Mouse (Mus musculus) lung, embryonic 14.5 days (tissue): ENCODE measurements around the gene Pold4. TPM values are rescaled to one million over a fixed set of nuclear protein-coding genes. Genes with fewer than 3 reads are reported as not detected.
A peak's percentile ranks its signal among the peaks of the same experiment; 100 is the strongest.

Experiments
- ATAC-seq: fragments of 200-750 bp; cut with Nextera tagmentation; 2 replicates; pipeline ENCODE4 v1.8.0; 2017; ENCODE audit warnings: mild to moderate bottlenecking, moderate TSS enrichment, moderate library complexity; ENCODE audit not compliant: insufficient read depth
- DNase-seq: peaks from one replicate; pipeline ENCODE4 v3.0.0-alpha.2; 2015
- H3K27ac ChIP-seq: fragments of 300-500 bp; sonication (generic); 2 replicates; pipeline ENCODE4 v1.5.1; 2014; ENCODE audit warnings: low read depth, mild to moderate bottlenecking, moderate library complexity
- H3K27me3 ChIP-seq: fragments of 300-500 bp; sonication (generic); 2 replicates; pipeline ENCODE4 v1.6.1; 2014; ENCODE audit warnings: low read length, control low read depth; ENCODE audit not compliant: insufficient read depth
- H3K36me3 ChIP-seq: fragments of 300-500 bp; sonication (generic); 2 replicates; pipeline ENCODE4 v1.6.1; 2014; ENCODE audit warnings: control low read depth; ENCODE audit not compliant: insufficient read depth
- H3K4me1 ChIP-seq: fragments of 300-500 bp; sonication (generic); 2 replicates; pipeline ENCODE4 v1.6.1; 2014; ENCODE audit warnings: antibody characterized with exemption, control low read depth; ENCODE audit not compliant: insufficient read depth
- H3K4me2 ChIP-seq: fragments of 300-500 bp; sonication (generic); 2 replicates; pipeline ENCODE4 v1.6.1; 2014; ENCODE audit warnings: mild to moderate bottlenecking
- H3K4me3 ChIP-seq: fragments of 300-500 bp; sonication (generic); 2 replicates; pipeline ENCODE4 v1.5.1; 2014; ENCODE audit warnings: low read depth, low read length
- H3K9ac ChIP-seq: fragments of 300-500 bp; sonication (generic); 2 replicates; pipeline ENCODE4 v1.6.1; 2014
- H3K9me3 ChIP-seq: fragments of 300-500 bp; sonication (generic); 2 replicates; pipeline ENCODE4 v1.6.1; 2016; ENCODE audit warnings: low read depth, low read length, control low read depth
- CTCF ChIP-seq: IDR thresholded peaks from 2 replicates; pipeline ENCODE4 v1.5.1; 2016; ENCODE audit warnings: antibody characterized with exemption, low read depth
- WGBS: fragments of 180-500 bp; shearing (Covaris S2); extraction: QIAGEN DNeasy Blood & Tissue Kit; methylation state at CpG from one replicate; pipeline ENCODE4 v1.1.7; 2014; 5-methylcytosine and 5-hydroxymethylcytosine counted together
- polyA plus RNA-seq: library from polyadenylated mRNA; unstranded; fragments of >200 nt; fragmentation: Nextera tagmentation; extraction: Ambion mirVana; gene quantifications from 2 replicates; pipeline ENCODE4 v1.2.1, GENCODE M21; 2014

Pold4 gene
- polyA plus RNA-seq, 1 experiment from 2014 or later, result 22.8 TPM

DNA sequence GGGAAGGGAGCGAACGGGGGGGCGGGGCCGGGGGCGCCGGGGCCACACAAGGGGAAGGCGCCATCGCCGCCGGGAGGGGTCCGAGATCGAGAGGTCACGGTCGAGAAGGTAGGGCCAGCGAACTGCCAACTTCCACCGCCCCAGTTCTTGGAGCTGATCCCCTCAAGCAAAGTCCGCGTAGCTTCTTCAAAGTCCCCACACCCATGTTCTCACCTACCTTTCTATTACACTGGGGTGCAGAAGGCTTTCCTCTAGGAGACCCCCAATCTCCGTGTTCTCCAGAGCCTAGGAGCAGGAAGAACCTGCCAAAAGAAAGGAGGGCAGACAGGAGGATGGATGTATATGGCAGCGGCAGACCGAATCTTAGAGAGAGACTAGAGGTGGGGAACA, 16.3 kb upstream of the Pold4 start:
- WGBS, result 2% methylated on average over 21 of the region's 21 CpGs
- peaks cover 30% of the 10 kb centered on the region for H3K4me1 ChIP-seq
- ATAC-seq, result no peak

DNA sequence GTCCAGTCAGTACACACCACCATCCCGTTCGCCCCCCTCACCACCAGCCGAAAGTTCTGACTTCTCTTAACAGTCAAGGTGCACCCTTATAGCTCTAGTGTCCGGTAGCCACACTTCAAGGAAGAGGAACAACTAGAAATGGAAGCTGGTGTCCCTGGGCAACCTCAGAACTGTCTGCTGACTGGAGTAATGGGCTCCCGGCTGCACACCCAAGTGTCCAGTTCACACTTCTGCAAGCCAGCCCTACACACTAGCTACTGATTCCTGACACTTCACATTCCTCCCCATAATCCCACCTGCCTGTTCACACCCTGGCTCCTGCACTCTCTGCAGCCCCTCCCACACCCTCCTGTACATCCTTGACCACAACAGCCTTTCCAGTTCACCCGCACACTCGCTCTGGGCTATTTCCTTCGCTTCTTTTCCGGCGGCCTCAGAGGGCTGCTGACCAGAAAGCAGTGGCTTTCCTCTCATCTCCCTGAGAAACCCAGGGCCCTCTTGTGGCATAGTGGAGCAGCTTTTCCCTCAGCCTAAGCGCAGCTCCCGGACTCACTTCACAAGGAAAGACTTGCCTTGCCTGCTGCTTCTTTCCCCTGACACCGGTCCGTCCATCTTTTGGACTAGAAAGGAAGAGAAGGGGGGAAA, 15.5 kb upstream of the Pold4 start:
- DNase-seq (peak; percentile 84), ATAC-seq (peak; percentile 12; the same call in 1 of the 2 replicates)
- Histone ChIP-seq H3K9me3 (no peaks in the 10 kb centered on the region), H3K4me3 (peak overlapping the region; percentile 85), H3K4me1 (peaks cover 38% of the 10 kb centered on the region), H3K4me2 (peak overlapping the region; percentile 96), H3K27ac (peak overlapping the region; percentile 65; the same call in 1 of the 2 replicates), H3K27me3 (0 out of 2 replicates have a peak, but pooled peaks cover 6% of the 10 kb centered on the region), H3K36me3 (no peaks in the 10 kb centered on the region), H3K9ac (no peak overlapping the region)
- TF ChIP-seq CTCF, result peak; percentile 72
- WGBS, result 11% methylated on average over 14 of the region's 14 CpGs

More for the DNA sequence above, 16.3 kb upstream of the Pold4 start:
- 0 out of 2 replicates have a peak, but pooled peaks cover 6% of the 10 kb centered on the region for H3K27me3 ChIP-seq
- H3K4me2 ChIP-seq, result peak overlapping the region; percentile 96
- peak overlapping the region; percentile 89 for H3K9ac ChIP-seq
- H3K4me3 ChIP-seq, result peak overlapping the region; percentile 85
- no peaks in the 10 kb centered on the region for H3K9me3 ChIP-seq
- peak overlapping the region; percentile 88; the same call in 1 of the 2 replicates for H3K27ac ChIP-seq
- no peaks in the 10 kb centered on the region for H3K36me3 ChIP-seq
- DNase-seq, result no peak
- TF ChIP-seq CTCF, result no peak

GRCm38 (mm10) chr19:4217140-4217539, 14.6 kb upstream of the Pold4 start:
- no peak overlapping the region for H3K4me3 ChIP-seq
- ATAC-seq (peak; percentile 13; the same call in 1 of the 2 replicates), DNase-seq (peak; percentile 57)
- H3K4me2 ChIP-seq, result peak overlapping the region; percentile 96
- H3K27me3 ChIP-seq, result 0 out of 2 replicates have a peak, but pooled peaks cover 5% of the 10 kb centered on the region
- TF ChIP-seq CTCF, result no peak
- no peaks in the 10 kb centered on the region for H3K36me3 ChIP-seq
- peaks cover 47% of the 10 kb centered on the region for H3K4me1 ChIP-seq
- no peak overlapping the region for H3K27ac ChIP-seq
- 7% methylated on average over 5 of the region's 5 CpGs for WGBS
- H3K9me3 ChIP-seq, result no peaks in the 10 kb centered on the region
- H3K9ac ChIP-seq, result no peak overlapping the region

- no peak for DNase-seq
- no peak overlapping the region for H3K4me3 ChIP-seq
- ATAC-seq, result no peak
- H3K36me3 ChIP-seq, result no peaks in the 10 kb centered on the region
- H3K27me3 ChIP-seq, result 0 out of 2 replicates have a peak, but pooled peaks cover 3% of the 10 kb centered on the region
- H3K4me2 ChIP-seq, result no peak overlapping the region
- H3K27ac ChIP-seq, result no peak overlapping the region
- WGBS, result 38% methylated on average over 3 of the region's 3 CpGs
- no peak for TF ChIP-seq CTCF
- no peaks in the 10 kb centered on the region for H3K9me3 ChIP-seq
- H3K4me1 ChIP-seq, result peaks cover 48% of the 10 kb centered on the region
- H3K9ac ChIP-seq, result no peak overlapping the region
These were observed 13.8 kb upstream of the Pold4 start for GRCm38 (mm10) chr19:4217855-4218254.

GRCm38 (mm10) chr19:4218293-4218692, 13.4 kb upstream of the Pold4 start:
- Histone ChIP-seq H3K36me3 (no peaks in the 10 kb centered on the region), H3K9ac (no peak overlapping the region), H3K4me1 (peaks cover 48% of the 10 kb centered on the region), H3K27me3 (0 out of 2 replicates have a peak, but pooled peaks cover 3% of the 10 kb centered on the region), H3K4me3 (no peak overlapping the region), H3K9me3 (no peaks in the 10 kb centered on the region), H3K27ac (no peak overlapping the region), H3K4me2 (no peak overlapping the region)
- WGBS, result 78% methylated on average over 11 of the region's 11 CpGs
- no peak for TF ChIP-seq CTCF
- DNase-seq (no peak), ATAC-seq (no peak)

DNA sequence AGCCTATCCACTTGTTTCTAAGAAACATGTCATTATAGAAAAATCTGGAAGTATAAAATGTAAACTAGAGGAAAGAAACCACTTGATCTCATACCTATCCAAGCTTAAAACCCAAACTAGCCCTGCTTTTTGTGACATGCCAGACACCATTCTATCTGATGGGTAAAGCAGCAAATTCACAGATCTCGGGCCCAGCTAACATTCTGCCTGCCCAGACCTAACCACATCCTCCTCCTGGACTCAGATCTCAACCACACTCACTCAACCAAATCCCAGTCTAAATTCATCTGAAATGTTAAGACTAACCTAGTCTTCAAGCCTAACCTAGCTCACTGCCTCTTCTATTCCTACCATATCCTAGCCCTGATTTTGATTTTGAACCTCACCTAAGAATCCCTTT, 12.9 kb upstream of the Pold4 start:
- H3K4me2 ChIP-seq, result no peak overlapping the region
- peaks cover 48% of the 10 kb centered on the region for H3K4me1 ChIP-seq
- no peak overlapping the region for H3K4me3 ChIP-seq
- WGBS, result 70% methylated on average over 1 of the region's 1 CpGs
- no peaks in the 10 kb centered on the region for H3K9me3 ChIP-seq
- ATAC-seq (no peak), DNase-seq (no peak)
- H3K9ac ChIP-seq, result no peak overlapping the region
- H3K36me3 ChIP-seq, result no peaks in the 10 kb centered on the region
- TF ChIP-seq CTCF, result no peak
- no peak overlapping the region for H3K27ac ChIP-seq
- H3K27me3 ChIP-seq, result 0 out of 2 replicates have a peak, but pooled peaks cover 3% of the 10 kb centered on the region

DNA sequence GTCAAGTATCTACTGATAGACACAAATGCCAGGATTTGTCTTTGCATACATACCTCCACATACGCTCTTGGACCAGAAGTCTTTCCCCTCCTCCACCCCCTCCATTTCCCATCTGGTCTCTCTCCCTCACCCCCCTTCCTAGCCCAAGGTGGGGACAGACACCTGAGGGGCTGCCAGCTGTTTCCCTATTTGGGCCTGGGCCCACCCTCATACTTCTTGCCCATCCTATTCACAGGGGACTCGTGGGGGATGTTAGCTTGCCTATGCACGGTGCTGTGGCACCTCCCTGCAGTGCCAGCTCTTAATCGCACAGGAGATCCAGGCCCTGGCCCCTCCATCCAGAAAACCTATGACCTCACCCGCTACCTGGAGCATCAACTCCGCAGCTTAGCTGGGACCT, 11.8 kb upstream of the Pold4 start:
- no peak for ATAC-seq

More for the DNA sequence above, 11.8 kb upstream of the Pold4 start:
- no peak for TF ChIP-seq CTCF
- DNase-seq, result no peak
- H3K4me2 ChIP-seq, result no peak overlapping the region
- no peaks in the 10 kb centered on the region for H3K9me3 ChIP-seq
- no peak overlapping the region for H3K9ac ChIP-seq
- no peak overlapping the region for H3K4me3 ChIP-seq
- 80% methylated on average over 6 of the region's 6 CpGs for WGBS
- no peaks in the 10 kb centered on the region for H3K36me3 ChIP-seq
- no peak overlapping the region for H3K27ac ChIP-seq
- peaks cover 48% of the 10 kb centered on the region for H3K4me1 ChIP-seq
- no peaks in the 10 kb centered on the region for H3K27me3 ChIP-seq
